Mouse (Mus musculus) lung, postnatal 4 days (tissue): ENCODE results near the gene Nat8.
"Not testable (repeated sequence)": the region's sequence is repeated elsewhere in the genome, so short reads cannot be mapped to it uniquely, and the experiment has no call there.

ENCODE experiments used
- DNase-seq, 2 experiments: peaks; one replicate each; pipeline ENCODE4 v3.0.0; 2021

Gene Nat8

DNA sequence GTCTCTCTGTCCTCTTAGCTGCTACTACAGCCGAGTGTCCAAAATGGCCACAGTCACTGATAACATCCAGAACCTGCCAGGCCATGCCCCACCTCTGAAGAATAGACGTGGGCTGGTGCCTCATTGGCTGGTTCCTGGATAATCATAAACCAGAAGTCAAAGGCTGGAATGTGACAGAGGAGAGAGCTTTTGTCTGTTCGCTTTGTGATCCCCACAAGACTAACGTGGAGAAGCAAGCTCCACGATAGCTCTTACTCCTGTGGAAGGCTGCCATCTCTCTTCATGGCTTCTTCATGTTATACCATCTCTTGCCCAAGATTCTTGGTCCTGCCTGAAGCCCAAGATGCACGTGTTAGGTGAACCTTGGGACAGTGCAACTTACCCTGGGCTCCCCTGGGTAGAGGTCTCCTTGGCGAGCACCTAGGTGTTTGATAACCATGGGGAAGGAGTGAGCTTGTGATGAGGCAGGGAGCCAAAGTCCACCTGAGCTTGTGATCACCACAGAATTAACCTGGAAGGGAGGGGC, at the start of gene Nat8:
Gene Nat8 (minus strand): TSS at position 287 of the 526 bp plus-strand sequence.
- DNase-seq: no peak

DNA sequence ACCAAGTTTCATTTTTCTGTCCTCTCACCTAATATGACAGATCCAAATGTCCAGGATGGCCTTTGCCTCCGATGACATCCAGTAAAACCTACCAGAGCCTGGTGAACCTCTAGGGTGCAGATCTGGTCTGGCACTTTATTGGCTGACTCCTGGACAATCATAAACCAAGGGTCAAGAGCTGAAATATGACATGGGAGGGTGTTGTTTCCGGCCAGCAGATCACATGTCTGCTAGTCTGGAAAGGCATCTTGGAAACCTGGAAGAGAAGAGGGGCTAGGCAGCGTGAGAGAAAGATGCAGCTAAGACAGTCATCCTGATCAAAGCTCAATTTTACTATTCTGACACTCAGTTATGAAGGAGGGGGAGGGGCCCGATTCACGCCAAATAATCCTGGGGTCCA, 37.1 kb upstream of the Nat8 start, which contains the start of gene Nat8f2:
Gene Nat8f2 (minus strand): TSS at position 153 of the 400 bp plus-strand sequence.
- DNase-seq: not testable (repeated sequence)

DNA sequence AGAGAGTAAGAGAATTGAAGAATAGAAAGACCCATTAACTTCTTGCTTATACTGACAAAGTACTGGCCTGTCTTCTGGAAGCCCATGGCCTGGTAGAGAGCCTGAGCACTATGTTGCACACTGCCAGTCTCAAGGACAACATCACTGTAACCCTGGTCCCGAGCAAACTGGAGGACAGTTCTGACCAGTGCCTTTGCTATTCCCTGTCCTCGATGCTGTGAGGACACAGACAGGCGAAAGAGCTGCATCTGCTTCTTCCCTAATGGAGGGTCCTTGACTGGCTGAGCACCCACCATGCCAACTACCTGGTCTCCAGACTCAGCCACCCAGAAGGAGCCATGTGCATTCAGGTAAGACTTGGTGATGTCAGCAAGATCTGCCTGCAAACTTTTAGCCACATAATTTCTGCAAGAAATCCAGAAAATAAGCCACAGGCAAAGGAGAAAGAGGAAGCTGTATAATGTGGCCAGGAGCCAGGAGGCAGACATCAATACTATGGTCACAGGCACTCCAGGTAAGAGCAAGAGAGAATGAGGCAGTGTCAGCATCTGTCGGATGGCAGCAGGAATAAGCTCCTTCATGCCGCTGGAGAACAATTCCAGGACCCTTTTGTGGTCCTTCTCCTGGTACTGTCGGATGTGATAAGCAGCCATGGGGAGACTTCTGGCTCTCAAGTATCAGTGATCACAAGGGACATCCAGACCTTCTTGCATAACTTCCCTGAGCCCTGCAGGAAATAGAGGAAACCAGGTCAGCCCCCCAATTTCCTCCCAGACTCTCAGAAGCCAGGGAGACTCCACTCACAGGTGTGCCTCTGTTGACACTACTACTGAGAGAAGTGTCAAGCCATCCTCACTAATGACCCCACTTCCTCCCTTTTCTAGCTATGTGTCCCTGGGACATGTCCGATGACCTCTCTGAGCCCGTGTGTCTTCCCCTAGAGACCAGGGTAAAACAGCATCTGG, 36.1 kb upstream of the Nat8 start:
- DNase-seq: no peak

DNA sequence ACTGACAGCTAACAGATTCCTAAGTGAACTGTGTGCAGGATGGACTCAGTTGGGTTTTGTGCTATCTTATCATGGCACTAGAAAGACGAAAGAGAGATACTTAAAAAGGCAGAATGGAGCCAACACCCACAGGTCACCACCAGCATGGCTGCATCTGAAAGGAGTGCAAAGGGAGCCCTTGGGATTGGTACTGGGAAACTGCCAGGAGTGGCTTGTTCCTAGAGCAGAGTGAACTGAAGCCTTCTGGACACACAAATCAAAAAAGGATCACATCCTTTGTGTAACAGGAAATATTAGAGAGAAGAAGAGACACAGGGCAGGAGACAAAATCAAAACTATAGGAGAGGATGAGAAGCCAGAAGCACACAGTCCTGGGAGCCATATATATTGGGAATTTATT, 35.1 kb upstream of the Nat8 start:
- not testable (repeated sequence) for DNase-seq

DNA sequence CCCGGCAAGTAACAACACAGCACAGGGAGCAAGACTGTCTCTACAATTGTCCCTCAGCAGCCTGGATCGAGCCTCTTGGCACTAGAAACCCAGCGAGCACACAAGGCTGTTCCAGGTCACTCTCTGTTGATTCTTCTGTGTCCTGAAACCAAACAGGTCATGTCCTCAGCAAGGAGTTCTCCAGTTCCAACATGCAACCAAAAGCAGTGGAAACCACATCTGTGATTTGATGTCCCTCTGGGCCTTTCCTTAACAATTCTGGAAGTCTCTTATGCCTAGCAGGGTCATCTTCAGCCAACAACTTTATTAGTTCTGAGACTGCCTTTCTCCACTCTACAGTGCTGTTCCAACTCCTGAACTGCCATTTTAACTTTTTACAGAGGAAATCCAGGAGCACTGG, 34.3 kb upstream of the Nat8 start:
- DNase-seq: not testable (repeated sequence)

GRCm38 (mm10) chr6:85864900-85865639, 33.2 kb upstream of the Nat8 start:
- DNase-seq: not testable (repeated sequence)

DNA sequence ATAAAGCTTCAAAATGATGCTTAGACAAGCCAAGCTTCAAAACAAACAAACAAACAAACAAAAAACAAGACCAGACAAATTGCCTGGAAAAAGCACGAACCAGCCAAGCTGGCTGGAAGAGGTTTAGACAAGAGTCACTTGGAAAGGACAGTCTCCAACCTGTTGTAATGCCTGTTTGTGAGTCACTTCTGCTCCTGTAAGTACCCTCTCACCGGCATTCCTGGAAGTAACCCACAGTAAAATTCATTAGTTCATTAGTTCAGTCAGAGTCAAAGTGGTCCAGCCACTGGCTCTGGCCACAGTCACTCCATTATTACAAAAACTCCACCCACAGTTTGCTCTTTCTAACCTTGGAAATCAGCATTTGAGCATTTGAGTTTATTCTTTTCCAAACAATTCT, 32.0 kb upstream of the Nat8 start:
- DNase-seq: no peak

GRCm38 (mm10) chr6:85863136-85863535, 31.3 kb upstream of the Nat8 start:
- no peak for DNase-seq

- DNase-seq: no peak
Measured at GRCm38 (mm10) chr6:85862565-85862964, 30.7 kb upstream of the Nat8 start.

GRCm38 (mm10) chr6:85861247-85861646, 29.4 kb upstream of the Nat8 start:
- no peak for DNase-seq

DNA sequence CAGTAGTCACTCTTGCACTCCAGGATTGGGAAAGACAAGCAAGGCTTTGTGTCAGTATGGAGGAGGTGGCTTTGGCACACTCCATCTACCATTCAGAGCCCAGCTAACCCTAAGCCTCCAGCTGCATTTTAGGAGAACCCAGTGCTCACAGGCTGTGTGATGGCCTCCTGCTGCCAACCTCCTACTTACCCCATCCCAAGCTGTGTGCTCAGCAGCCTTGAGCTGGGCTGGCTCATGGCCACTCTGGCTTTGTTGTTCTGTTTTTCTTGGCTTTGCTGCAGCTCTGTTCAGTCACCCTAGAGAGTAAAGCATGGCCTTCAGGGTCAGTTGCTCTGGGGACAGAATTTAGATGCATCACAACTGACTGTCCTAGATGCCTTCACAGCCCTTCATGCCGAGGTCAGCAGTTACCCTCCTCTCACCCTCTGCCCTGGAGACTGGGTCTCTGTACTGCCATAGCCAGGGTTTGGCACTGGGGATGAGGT, 24.4 kb upstream of the Nat8 start:
- DNase-seq: peak; percentile 4 to 54

DNA sequence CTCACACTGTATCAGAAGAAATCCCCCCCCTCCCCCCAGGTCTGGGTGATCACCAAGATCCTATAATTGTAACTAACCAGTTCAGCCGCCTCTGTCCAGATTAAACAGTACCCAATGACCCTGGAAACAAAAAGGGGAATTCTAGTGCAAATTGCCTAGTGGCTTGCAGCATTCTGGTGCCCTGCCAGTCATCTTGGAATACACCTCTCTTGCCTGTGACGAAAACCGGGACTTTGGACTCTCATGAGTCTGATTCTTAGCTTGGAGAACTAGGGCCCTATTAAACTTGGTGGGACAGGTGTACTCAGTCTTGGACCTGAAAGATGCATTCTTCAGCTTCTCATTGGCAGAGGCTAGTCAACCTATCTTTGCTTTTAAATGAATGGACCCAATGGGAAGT, 21.6 kb upstream of the Nat8 start:
- no peak for DNase-seq

GRCm38 (mm10) chr6:85851062-85851773, 19.3 kb upstream of the Nat8 start:
- no peak for DNase-seq

DNA sequence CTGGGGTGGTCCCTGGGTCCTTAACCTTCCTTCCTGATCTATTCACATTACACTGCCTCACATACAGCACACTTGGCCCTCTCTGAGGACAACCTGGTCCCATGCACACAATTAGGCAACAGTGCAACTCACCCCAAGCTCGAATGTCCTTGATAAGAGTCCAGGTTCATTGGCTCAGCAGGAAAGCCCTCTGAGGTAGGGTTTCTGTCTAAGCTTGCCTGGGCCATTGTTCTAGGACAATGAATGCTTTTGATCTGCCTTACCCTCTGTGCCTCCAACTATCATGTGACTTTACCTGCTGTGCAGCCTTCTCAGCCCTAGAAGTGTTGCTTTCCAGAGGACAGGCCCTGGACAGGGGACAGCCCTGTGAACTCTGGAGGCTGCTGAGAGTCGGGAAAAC, 17.4 kb upstream of the Nat8 start:
- DNase-seq: no peak

- DNase-seq: no peak
Measured at GRCm38 (mm10) chr6:85848140-85848539, 16.3 kb upstream of the Nat8 start.

GRCm38 (mm10) chr6:85846921-85847320, 15.0 kb upstream of the Nat8 start:
- DNase-seq: no peak

GRCm38 (mm10) chr6:85843677-85844458, 12.0 kb upstream of the Nat8 start:
- not testable (repeated sequence) for DNase-seq

- DNase-seq: no peak
Measured at GRCm38 (mm10) chr6:85839982-85840381, 8.1 kb upstream of the Nat8 start.

DNA sequence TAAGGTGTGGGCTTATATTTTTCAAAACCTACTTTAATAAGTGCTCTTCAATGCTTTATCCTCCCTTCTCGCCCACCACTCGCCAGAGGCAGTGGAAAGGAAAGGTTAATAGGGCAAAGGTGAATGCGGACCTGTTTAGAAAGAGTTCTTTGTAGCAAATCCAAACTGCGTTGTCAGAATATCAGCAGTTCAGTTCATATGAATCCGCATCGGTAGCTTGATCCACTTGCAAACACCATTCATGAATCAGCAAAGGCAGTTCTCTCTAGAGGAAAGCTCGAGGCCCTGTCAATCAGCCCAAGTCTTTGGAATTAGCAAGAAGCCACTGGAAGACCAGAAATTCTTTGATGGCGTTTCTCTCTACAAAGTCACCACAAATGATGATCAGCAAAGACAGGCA, 6.8 kb upstream of the Nat8 start:
- no peak for DNase-seq

DNA sequence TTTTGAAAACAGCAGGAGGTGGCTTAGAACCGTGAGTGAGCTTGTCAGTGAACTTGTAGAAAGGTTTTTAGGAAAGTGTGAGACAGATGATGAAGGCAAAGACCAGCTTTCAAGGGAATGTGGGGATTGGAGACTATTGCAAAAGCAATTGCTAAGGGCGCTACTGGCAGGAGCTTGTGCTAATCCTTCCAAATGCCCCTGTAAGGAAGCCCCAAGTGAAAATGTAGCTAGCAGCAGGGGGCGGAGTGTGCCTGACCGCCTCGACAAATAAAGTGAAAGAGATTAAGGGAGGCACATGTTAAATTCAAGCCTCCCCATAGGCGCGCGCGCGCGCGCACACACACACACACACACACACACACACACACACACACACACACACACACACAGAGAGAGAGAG, 5.4 kb upstream of the Nat8 start:
- peak; percentile 21 to 61 for DNase-seq

GRCm38 (mm10) chr6:85836827-85837226, 4.9 kb upstream of the Nat8 start:
- DNase-seq: peak; percentile 53 to 72

- DNase-seq: not testable (repeated sequence)
Measured at GRCm38 (mm10) chr6:85836098-85836497, 4.2 kb upstream of the Nat8 start.
